Mouse (Mus musculus) heart, postnatal 0 days (tissue): ENCODE data around the gene Stim2. TPM values are rescaled to one million over a fixed set of nuclear protein-coding genes. Genes with fewer than 3 reads are reported as not detected.

ENCODE experiments used
- ATAC-seq: fragments of 200-750 bp; cut with Nextera tagmentation; 2 replicates; pipeline ENCODE4 v1.8.0; 2017; ENCODE audit warnings: low read depth, moderate number of reproducible peaks, moderate library complexity; ENCODE audit not compliant: insufficient read depth
- DNase-seq: peaks from one replicate; pipeline ENCODE4 v3.0.0-alpha.2; 2016; ENCODE audit warnings: low spot score
- H3K27ac ChIP-seq: fragments of 300-500 bp; sonication (generic); 2 replicates; pipeline ENCODE4 v1.5.1; 2014; ENCODE audit warnings: low read depth, mild to moderate bottlenecking
- H3K27me3 ChIP-seq: fragments of 300-500 bp; sonication (generic); 2 replicates; pipeline ENCODE4 v1.6.1; 2014; ENCODE audit warnings: low read length, mixed read lengths; ENCODE audit not compliant: control insufficient read depth, insufficient read depth
- H3K36me3 ChIP-seq: fragments of 300-500 bp; sonication (generic); replicated peaks from 2 replicates; pipeline ENCODE4 v1.6.1; 2014; ENCODE audit warnings: low read length, mixed read lengths; ENCODE audit not compliant: control insufficient read depth, insufficient read depth
- H3K4me1 ChIP-seq: fragments of 300-500 bp; sonication (generic); 2 replicates; pipeline ENCODE4 v1.6.1; 2014; ENCODE audit warnings: antibody characterized with exemption; ENCODE audit not compliant: control insufficient read depth, insufficient read depth
- H3K4me2 ChIP-seq: fragments of 300-500 bp; sonication (generic); 2 replicates; pipeline ENCODE4 v1.6.1; 2014; ENCODE audit warnings: low read depth, mild to moderate bottlenecking, low read length, moderate library complexity
- H3K4me3 ChIP-seq: fragments of 300-500 bp; sonication (generic); 2 replicates; pipeline ENCODE4 v1.5.1; 2014; ENCODE audit warnings: low read depth, low read length
- H3K9ac ChIP-seq: fragments of 300-500 bp; sonication (generic); replicated peaks from 2 replicates; pipeline ENCODE4 v1.6.1; 2014; ENCODE audit warnings: low read depth, low read length, mixed read lengths
- H3K9me3 ChIP-seq: fragments of 300-500 bp; sonication (generic); replicated peaks from 2 replicates; pipeline ENCODE4 v1.6.1; 2016; ENCODE audit warnings: low read length; ENCODE audit not compliant: control insufficient read depth
- CTCF ChIP-seq: IDR thresholded peaks from 2 replicates; pipeline ENCODE4 v1.5.1; 2016; ENCODE audit warnings: antibody characterized with exemption, control low read depth, low read depth
- EP300 ChIP-seq: IDR thresholded peaks from 2 replicates; pipeline ENCODE4 v1.6.1; 2016; ENCODE audit warnings: antibody characterized with exemption, low read depth
- WGBS: fragments of 180-500 bp; shearing (Covaris S2); extraction: QIAGEN DNeasy Blood & Tissue Kit; methylation state at CpG from one replicate; pipeline ENCODE4 v1.1.7; 2014; 5-methylcytosine and 5-hydroxymethylcytosine counted together
- polyA plus RNA-seq: library from polyadenylated mRNA; unstranded; fragments of >200 nt; fragmentation: Nextera tagmentation; extraction: Ambion mirVana; gene quantifications from 2 replicates; pipeline ENCODE4 v1.2.1, GENCODE M21; 2015
- total RNA-seq: library from RNA; depleted of rRNA; stranded (reverse); fragments of >200 nt; gene quantifications from 2 replicates; pipeline ENCODE4 v1.2.3, GENCODE M21; 2014; ENCODE audit warnings: low replicate concordance

Gene Stim2
- total and polyA plus RNA-seq, 2 experiments from 2014 or later: 7.8 to 17.2 TPM

DNA sequence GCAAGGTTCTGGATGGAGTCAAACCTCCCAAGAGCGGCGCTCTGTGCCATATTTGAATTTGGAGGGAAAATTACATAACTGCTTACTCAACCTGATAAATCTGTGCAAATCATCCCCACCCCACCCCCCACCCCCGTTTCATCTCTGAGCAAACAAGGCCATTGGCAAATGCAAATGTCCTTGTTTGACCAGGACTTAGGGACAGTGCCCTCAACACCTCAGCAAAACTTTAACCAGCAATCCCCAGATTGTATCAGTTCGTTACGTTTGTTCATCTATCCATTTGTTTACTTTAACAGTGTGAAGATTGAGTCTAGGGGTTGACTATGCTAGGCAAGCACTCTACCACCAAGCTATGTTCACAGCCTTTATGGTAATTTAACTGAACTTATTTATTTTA is 32.6 kb upstream of the Stim2 start:
- Histone ChIP-seq H3K4me1 (0 out of 2 replicates have a peak, but pooled peaks cover 9% of the 10 kb centered on the region), H3K27me3 (no peaks in the 10 kb centered on the region), H3K27ac (no peak overlapping the region), H3K36me3 (no peaks in the 10 kb centered on the region), H3K4me3 (no peak overlapping the region), H3K9me3 (no peaks in the 10 kb centered on the region), H3K9ac (no peak overlapping the region), H3K4me2 (no peak overlapping the region)
- TF ChIP-seq CTCF: no peak
- TF ChIP-seq EP300: no peak
- ATAC-seq: no peak
- DNase-seq: no peak
- 85% methylated on average over 5 of the region's 5 CpGs for WGBS

DNA sequence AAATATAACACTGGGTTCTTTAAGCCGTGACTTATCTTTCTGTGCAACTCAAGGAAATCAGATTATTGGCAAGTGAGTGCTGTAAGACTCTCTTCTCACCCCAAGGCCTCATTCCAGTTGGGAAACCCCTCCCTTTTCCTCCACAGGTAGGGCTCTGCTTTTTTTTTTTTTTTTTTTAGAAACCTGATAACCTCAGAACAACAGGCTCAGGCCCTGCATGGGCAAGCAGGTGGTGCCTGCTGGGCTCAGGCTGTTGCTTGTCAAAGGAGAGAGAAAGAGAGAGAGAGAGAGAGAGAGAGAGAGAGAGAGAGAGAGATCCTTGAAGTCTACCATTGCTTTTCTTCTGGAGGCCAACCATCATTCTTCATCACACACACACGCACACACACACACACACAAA is 30.7 kb upstream of the Stim2 start:
- Histone ChIP-seq H3K9ac (no peak overlapping the region), H3K4me2 (no peak overlapping the region), H3K36me3 (no peaks in the 10 kb centered on the region), H3K9me3 (no peaks in the 10 kb centered on the region), H3K4me3 (no peak overlapping the region), H3K27ac (no peak overlapping the region), H3K4me1 (0 out of 2 replicates have a peak, but pooled peaks cover 9% of the 10 kb centered on the region), H3K27me3 (no peaks in the 10 kb centered on the region)
- DNase-seq (no peak), ATAC-seq (no peak)
- no peak for TF ChIP-seq CTCF
- no peak for TF ChIP-seq EP300
- WGBS: 66% methylated on average over 2 of the region's 2 CpGs

DNA sequence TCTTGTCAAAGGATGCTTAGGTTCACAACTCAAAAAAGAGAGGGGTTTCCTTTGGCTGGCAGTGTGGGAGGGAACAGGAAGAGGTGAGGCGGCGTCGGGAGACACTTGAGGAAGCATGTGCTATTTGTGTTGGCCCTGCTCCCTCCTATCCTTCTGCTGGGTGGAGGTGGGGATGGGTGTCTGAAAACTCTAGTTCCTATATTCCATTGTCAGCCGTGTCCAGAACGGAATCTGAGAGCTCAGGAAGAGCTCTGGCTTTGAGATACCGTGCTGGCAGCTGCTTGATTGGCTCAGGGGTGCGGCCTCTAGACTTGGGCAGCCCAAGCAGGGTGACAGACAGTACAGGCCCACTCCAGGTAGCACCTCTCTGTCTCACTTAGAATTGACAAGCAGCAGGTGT is 28.1 kb upstream of the Stim2 start:
- Histone ChIP-seq H3K27me3 (no peaks in the 10 kb centered on the region), H3K9ac (no peak overlapping the region), H3K4me2 (no peak overlapping the region), H3K4me1 (0 out of 2 replicates have a peak, but pooled peaks cover 9% of the 10 kb centered on the region), H3K36me3 (no peaks in the 10 kb centered on the region), H3K27ac (peak overlapping the region; percentile 44), H3K9me3 (no peaks in the 10 kb centered on the region), H3K4me3 (no peak overlapping the region)
- 31% methylated on average over 7 of the region's 7 CpGs for WGBS
- ATAC-seq (peak; percentile 84), DNase-seq (peak; percentile 77)
- TF ChIP-seq EP300: peak; percentile 62; the same call in 1 of the 2 replicates
- no peak for TF ChIP-seq CTCF

DNA sequence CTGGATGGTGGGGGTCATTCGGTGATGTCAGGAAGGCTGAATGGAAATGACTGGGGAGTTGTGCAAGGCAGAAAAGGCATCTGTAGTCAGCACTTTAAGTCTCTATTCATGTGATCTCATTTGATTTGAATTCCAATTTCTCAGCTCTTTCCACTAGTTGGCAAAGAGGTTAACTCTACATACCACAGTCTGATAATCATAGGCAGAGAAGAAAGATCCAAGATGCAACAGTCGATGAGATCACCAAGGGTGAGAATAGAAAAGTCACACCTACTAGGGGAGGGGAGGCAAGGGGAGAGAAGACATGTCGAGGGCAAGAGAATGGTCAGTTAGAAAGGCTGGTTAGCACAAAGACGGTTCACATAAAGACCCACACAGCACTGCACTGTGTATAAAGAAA is 27.1 kb upstream of the Stim2 start:
- no peak overlapping the region for H3K9ac ChIP-seq
- H3K27ac ChIP-seq: no peak overlapping the region
- peak; percentile 60 for ATAC-seq
- no peaks in the 10 kb centered on the region for H3K27me3 ChIP-seq
- WGBS: 65% methylated on average over 4 of the region's 4 CpGs
- H3K4me1 ChIP-seq: 0 out of 2 replicates have a peak, but pooled peaks cover 9% of the 10 kb centered on the region
- H3K9me3 ChIP-seq: no peaks in the 10 kb centered on the region
- no peak for DNase-seq
- TF ChIP-seq CTCF (no peak), EP300 (no peak)
- no peaks in the 10 kb centered on the region for H3K36me3 ChIP-seq
- H3K4me2 ChIP-seq: no peak overlapping the region
- no peak overlapping the region for H3K4me3 ChIP-seq

DNA sequence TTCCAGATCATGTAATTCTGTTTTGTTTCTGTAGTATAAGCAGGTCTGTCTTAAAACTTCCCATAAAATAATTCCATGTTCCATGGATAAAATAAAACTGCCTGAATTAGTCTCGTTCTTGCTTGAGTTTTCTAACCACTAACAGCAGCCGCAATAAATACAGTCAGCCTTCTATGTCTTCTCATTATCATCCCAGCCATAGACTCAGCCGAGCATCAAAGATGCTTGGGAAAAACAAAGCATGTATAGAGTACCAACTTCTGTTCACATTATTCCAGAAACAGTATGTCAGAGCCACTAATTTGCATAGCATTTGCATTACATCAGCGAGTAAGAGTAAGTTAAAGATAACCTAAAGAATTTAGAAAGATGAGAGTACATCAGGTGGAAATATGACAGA is 25.4 kb upstream of the Stim2 start:
- TF ChIP-seq CTCF (no peak), EP300 (no peak)
- no peak overlapping the region for H3K27ac ChIP-seq
- WGBS: 83% methylated on average over 4 of the region's 4 CpGs
- ATAC-seq (no peak), DNase-seq (no peak)
- H3K36me3 ChIP-seq: no peaks in the 10 kb centered on the region
- H3K9me3 ChIP-seq: no peaks in the 10 kb centered on the region
- H3K27me3 ChIP-seq: no peaks in the 10 kb centered on the region
- 0 out of 2 replicates have a peak, but pooled peaks cover 9% of the 10 kb centered on the region for H3K4me1 ChIP-seq
- no peak overlapping the region for H3K9ac ChIP-seq
- no peak overlapping the region for H3K4me3 ChIP-seq
- H3K4me2 ChIP-seq: no peak overlapping the region

DNA sequence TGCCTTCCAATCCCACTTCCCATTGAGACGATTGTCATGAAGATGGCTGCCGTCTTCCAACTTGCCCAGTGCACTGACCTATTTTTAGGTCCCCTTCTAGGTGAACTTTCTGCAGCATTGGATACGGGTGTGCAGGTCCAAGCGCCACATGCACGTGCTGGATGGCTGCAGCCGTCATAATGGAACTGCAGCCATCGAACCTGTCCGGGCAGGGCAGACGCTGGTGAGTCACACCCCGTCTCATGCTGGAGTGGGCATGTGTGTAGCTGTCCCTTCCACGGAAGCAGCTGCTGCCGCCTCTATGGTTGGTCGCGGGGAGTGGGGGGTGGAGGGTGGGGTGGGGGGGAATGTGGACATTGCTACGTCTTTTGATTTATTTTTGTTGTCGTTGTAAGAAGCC is 21.8 kb upstream of the Stim2 start:
- Histone ChIP-seq H3K9me3 (no peaks in the 10 kb centered on the region), H3K36me3 (no peaks in the 10 kb centered on the region), H3K27ac (no peak overlapping the region), H3K4me1 (no peaks in the 10 kb centered on the region), H3K4me3 (no peak overlapping the region), H3K9ac (no peak overlapping the region), H3K27me3 (no peaks in the 10 kb centered on the region), H3K4me2 (no peak overlapping the region)
- TF ChIP-seq CTCF (no peak), EP300 (no peak)
- WGBS: 82% methylated on average over 16 of the region's 16 CpGs
- DNase-seq: no peak
- no peak for ATAC-seq
